ENCODE assay signal across 9 mouse cellular contexts in the genomic region with DNA sequence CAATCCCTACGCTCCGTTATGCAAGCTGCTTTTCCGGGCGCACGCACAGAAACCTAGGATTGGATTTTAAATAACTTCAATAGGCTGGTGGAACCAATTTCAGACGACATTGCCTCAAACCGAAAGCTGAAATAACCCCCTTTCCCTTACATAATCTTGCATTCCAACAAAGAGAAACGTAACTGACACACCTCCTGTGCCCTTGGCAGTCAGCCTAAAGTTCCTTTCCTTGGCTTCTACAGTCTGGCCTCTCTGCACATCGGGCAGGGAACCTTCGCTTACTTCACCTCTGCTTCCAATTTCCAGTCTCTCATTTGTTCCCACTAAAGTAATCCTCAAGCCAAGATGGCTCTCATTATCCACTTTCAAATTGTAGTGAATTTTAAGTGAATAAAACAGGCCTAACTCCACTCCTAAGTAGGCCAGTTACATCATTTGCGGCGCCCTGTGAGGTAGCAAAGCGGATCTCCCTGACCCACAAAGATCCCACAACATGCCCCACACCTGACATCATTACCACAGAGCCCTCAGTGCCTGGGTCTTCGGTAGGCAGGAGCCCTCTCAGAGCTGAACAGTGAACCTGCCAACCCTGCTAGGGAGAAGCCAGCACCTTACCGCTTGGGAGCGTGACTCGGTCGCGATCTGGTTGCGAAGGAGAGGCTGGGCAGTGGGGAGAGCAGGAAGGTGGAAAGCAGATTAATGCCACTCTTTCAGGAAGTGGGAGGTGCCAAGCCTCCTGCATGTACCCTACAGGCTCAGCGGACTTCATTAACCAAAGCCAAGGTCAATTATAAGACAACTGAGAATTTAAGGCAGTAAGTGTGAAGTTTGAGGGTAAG.
DNase-seq lines count a peak whose midpoint lies in the region; ATAC-seq and TF ChIP-seq lines count a peak whose summit lies in the region.
"Had no signal": no experiment of that assay in that cellular context is flagged by ENCODE, and none has a peak within 500 bp of the region (broad histone marks: within the 10 kb centered on the region; RNA-seq: fewer than 3 reads in every experiment).

No protein-coding gene starts in this region.

- intact Hi-C loops in left cerebral cortex, postnatal 10 days (cut with DNase I): no loop called here

- H3K36me3 ChIP-seq in kidney, embryonic 14.5 days (ENCODE audit: control insufficient read depth, insufficient read depth, low read length): no peaks in the 10 kb centered on the region
- no peaks in the 10 kb centered on the region for H3K36me3 ChIP-seq in embryonic facial prominence, embryonic 12.5 days
- H3K36me3 ChIP-seq in stomach, postnatal 0 days (ENCODE audit: control insufficient read depth, insufficient read depth, low read length): no peaks in the 10 kb centered on the region
- no peaks in the 10 kb centered on the region for H3K36me3 ChIP-seq in intestine, postnatal 0 days (ENCODE audit: control insufficient read depth, insufficient read depth)
- H3K36me3 ChIP-seq: hindbrain, embryonic 15.5 days had no signal

- no peak for ATAC-seq in kidney, embryonic 14.5 days (ENCODE audit: low FRiP score, low TSS enrichment)
- peak; percentile 75; the same call in 1 of the 2 replicates for ATAC-seq in embryonic facial prominence, embryonic 12.5 days (ENCODE audit: insufficient number of reproducible peaks, insufficient read depth, low FRiP score, low TSS enrichment)
- ATAC-seq in stomach, postnatal 0 days (ENCODE audit: low FRiP score, low TSS enrichment): 0 out of 2 replicates have a peak, but pooled peaks have one; percentile 35
- ATAC-seq in intestine, postnatal 0 days: no peak
- ATAC-seq: forebrain, embryonic 14.5 days had no signal

- no peak overlapping the region for H3K27ac ChIP-seq in kidney, embryonic 14.5 days (ENCODE audit: low read depth, low read length)
- peak overlapping the region; percentile 65 for H3K27ac ChIP-seq in embryonic facial prominence, embryonic 12.5 days
- no peak overlapping the region for H3K27ac ChIP-seq in stomach, postnatal 0 days (replicated peaks)
- no peak overlapping the region for H3K27ac ChIP-seq in intestine, postnatal 0 days (ENCODE audit: low read depth, low read length)
- H3K27ac ChIP-seq: hindbrain, embryonic 15.5 days had no signal

- 86% methylated on average over 21 of the region's 21 CpGs for WGBS in kidney, embryonic 14.5 days
- 57% methylated on average over 21 of the region's 21 CpGs for WGBS in embryonic facial prominence, embryonic 12.5 days
- WGBS in stomach, postnatal 0 days: 81% methylated on average over 21 of the region's 21 CpGs
- WGBS in intestine, postnatal 0 days: 92% methylated on average over 21 of the region's 21 CpGs

- no peak for TF ChIP-seq CTCF in stomach, postnatal 0 days (IDR thresholded peaks at IDR 0.05; ENCODE audit: low read depth)
- no peak for TF ChIP-seq CTCF in intestine, postnatal 0 days (IDR thresholded peaks at IDR 0.05; ENCODE audit: low read depth)

- H3K4me3 ChIP-seq in kidney, embryonic 14.5 days (ENCODE audit: low read length): no peak overlapping the region
- H3K4me3 ChIP-seq in embryonic facial prominence, embryonic 12.5 days: no peak overlapping the region
- H3K4me3 ChIP-seq in stomach, postnatal 0 days (ENCODE audit: low read depth, low read length): no peak overlapping the region
- no peak overlapping the region for H3K4me3 ChIP-seq in intestine, postnatal 0 days (ENCODE audit: low read depth, low read length)
- H3K4me3 ChIP-seq: hindbrain, embryonic 15.5 days had no signal

- no peak for TF ChIP-seq EP300 in stomach, postnatal 0 days (optimal IDR thresholded peaks at IDR 0.05)

- no peaks in the 10 kb centered on the region; the same call in 1 of the 2 replicates for H3K4me1 ChIP-seq in kidney, embryonic 14.5 days (ENCODE audit: control insufficient read depth, insufficient read depth, low read length)
- peaks cover 20% of the 10 kb centered on the region for H3K4me1 ChIP-seq in embryonic facial prominence, embryonic 12.5 days
- H3K4me1 ChIP-seq in stomach, postnatal 0 days (replicated peaks; ENCODE audit: control insufficient read depth, insufficient read depth): no peaks in the 10 kb centered on the region
- no peaks in the 10 kb centered on the region for H3K4me1 ChIP-seq in intestine, postnatal 0 days (replicated peaks; ENCODE audit: control insufficient read depth, insufficient read depth, low read length)

- peak; percentile 46 for DNase-seq in kidney, adult 18-20 months
- peak; percentile 61 to 69 for DNase-seq in kidney, postnatal 36 days
- peak; percentile 52 for DNase-seq in stomach, postnatal 0 days (ENCODE audit: low spot score)
- DNase-seq in left cerebral cortex, postnatal 10 days (ENCODE audit: extremely low spot score in 1 of 2, low spot score in 2 of 2): no peak

- no peaks in the 10 kb centered on the region for H3K27me3 ChIP-seq in kidney, embryonic 14.5 days (ENCODE audit: control insufficient read depth, insufficient read depth, low read length)
- H3K27me3 ChIP-seq in embryonic facial prominence, embryonic 12.5 days: 0 out of 2 replicates have a peak, but pooled peaks cover 3% of the 10 kb centered on the region
- no peaks in the 10 kb centered on the region for H3K27me3 ChIP-seq in stomach, postnatal 0 days (ENCODE audit: control insufficient read depth, insufficient read depth, low read length)
- H3K27me3 ChIP-seq in intestine, postnatal 0 days (replicated peaks; ENCODE audit: control insufficient read depth, insufficient read depth, low read length): no peaks in the 10 kb centered on the region
- H3K27me3 ChIP-seq: hindbrain, embryonic 15.5 days had no signal

- no peak overlapping the region for H3K4me2 ChIP-seq in kidney, embryonic 14.5 days (replicated peaks; ENCODE audit: low read depth, low read length)
- peak overlapping the region; percentile 22; the same call in 1 of the 2 replicates for H3K4me2 ChIP-seq in embryonic facial prominence, embryonic 12.5 days (replicated peaks)
- H3K4me2 ChIP-seq in stomach, postnatal 0 days (replicated peaks; ENCODE audit: low read depth): no peak overlapping the region
- no peak overlapping the region for H3K4me2 ChIP-seq in intestine, postnatal 0 days (replicated peaks; ENCODE audit: low read depth)
- H3K4me2 ChIP-seq: hindbrain, embryonic 15.5 days had no signal

- no peaks in the 10 kb centered on the region for H3K9me3 ChIP-seq in kidney, embryonic 14.5 days (ENCODE audit: control insufficient read depth, low read length)
- H3K9me3 ChIP-seq in embryonic facial prominence, embryonic 12.5 days: no peaks in the 10 kb centered on the region
- H3K9me3 ChIP-seq in stomach, postnatal 0 days (ENCODE audit: control insufficient read depth, low read length): no peaks in the 10 kb centered on the region
- H3K9me3 ChIP-seq in intestine, postnatal 0 days (ENCODE audit: control insufficient read depth): no peaks in the 10 kb centered on the region
- H3K9me3 ChIP-seq: hindbrain, embryonic 15.5 days had no signal

- no peak overlapping the region for H3K9ac ChIP-seq in kidney, embryonic 14.5 days (ENCODE audit: low read depth, low read length)
- no peak overlapping the region for H3K9ac ChIP-seq in embryonic facial prominence, embryonic 12.5 days
- H3K9ac ChIP-seq in stomach, postnatal 0 days (ENCODE audit: low read length): no peak overlapping the region
- no peak overlapping the region for H3K9ac ChIP-seq in intestine, postnatal 0 days (ENCODE audit: low read depth, low read length)
- H3K9ac ChIP-seq: hindbrain, embryonic 15.5 days had no signal

Comparison
In these comparisons a context has a peak if more than half of its experiments do, and no peak if none do; other contexts are left out.
1. DNase-seq: peak in kidney, adult 18-20 months (single experiment), kidney, postnatal 36 days (2 of 2) and stomach, postnatal 0 days (single experiment); none in left cerebral cortex, postnatal 10 days (0 of 2).
2. ATAC-seq: peak in embryonic facial prominence, embryonic 12.5 days (single experiment) and stomach, postnatal 0 days (single experiment); none in kidney, embryonic 14.5 days (single experiment) and intestine, postnatal 0 days (single experiment).